Mouse (Mus musculus) ZHBTc4 (cell line): ENCODE results near the gene Dbx1.

Source experiments
- DNase-seq: peaks from one replicate; pipeline ENCODE4 v3.0.0-alpha.2; 2011; ENCODE audit warnings: low read depth, low spot score

The Dbx1 gene

GRCm38 (mm10) chr7:49633375-49633956 lies 3.2 kb downstream of the Dbx1 start:
- peak; percentile 65 for DNase-seq

GRCm38 (mm10) chr7:49632391-49632790 lies 4.3 kb downstream of the Dbx1 start:
- DNase-seq, result no peak

- DNase-seq, result no peak
These were observed 4.8 kb downstream of the Dbx1 start for GRCm38 (mm10) chr7:49631885-49632284.

GRCm38 (mm10) chr7:49620160-49620559 lies 16.5 kb downstream of the Dbx1 start:
- peak; percentile 43 for DNase-seq

DNA sequence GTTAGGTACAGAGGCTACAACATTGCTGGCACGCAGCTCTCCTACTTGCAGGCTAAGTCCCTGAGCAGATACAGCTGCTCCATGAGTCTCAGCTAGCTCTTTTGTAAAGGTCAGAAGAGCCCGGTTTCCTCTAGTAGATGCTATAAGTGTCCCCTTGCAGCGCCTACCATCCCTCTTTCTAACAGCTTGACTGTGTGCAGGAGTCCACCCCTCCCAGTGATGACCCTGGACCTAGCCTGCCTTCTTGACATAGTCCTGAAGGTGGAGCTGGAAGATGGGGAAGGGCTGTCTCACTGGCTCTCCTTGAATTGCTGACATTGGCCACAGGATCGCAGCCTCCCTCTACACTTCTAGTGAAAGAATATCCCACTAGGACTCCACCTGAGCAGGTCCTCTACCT lies 19.6 kb downstream of the Dbx1 start:
- DNase-seq, result no peak

DNA sequence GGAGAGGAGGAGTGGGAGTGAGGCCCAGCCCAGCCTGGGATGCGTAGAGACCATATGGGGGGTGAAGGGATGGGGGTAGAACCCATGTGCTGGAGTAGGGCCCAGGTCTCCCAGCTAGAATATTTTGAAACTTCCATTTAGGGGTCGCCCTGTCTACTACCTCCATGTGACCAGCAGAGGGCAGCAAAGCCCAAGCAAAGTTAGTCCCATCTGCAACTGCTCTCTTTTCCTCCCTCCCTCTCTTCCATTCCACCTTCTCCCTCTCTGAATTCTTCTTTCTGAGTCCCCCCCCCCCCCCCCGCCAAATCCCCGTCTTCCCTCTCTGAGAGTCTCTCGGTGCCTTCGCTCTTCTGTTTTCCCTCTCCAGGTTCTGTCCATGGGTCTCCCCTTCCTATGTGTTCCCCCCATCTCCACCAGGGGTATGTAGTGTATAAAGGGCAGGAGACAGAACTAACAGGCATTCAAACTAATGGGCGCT lies 20.4 kb downstream of the Dbx1 start:
- DNase-seq, result peak; percentile 76

- peak; percentile 42 for DNase-seq
These were observed 31.5 kb downstream of the Dbx1 start for GRCm38 (mm10) chr7:49604965-49605795.

DNA sequence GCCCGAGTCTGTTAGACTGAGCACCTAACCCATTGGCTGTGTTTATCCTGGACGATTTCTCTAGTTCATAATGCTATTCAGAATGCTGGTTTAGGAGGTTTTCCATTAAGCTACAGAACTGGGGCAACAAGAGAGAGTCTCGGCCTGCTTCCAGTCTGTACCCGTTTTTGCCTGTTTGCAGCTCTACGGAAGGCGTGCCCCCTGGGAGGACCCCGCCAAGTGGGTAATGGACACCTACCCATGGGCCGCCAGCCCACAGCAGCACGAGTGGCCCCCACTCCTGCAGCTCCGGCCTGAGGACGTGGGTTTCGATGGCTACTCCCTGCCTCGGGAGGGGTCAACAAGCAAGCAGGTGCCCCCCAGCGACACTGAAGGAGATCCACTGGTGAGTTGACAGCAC lies 32.4 kb downstream of the Dbx1 start:
- DNase-seq, result no peak

DNA sequence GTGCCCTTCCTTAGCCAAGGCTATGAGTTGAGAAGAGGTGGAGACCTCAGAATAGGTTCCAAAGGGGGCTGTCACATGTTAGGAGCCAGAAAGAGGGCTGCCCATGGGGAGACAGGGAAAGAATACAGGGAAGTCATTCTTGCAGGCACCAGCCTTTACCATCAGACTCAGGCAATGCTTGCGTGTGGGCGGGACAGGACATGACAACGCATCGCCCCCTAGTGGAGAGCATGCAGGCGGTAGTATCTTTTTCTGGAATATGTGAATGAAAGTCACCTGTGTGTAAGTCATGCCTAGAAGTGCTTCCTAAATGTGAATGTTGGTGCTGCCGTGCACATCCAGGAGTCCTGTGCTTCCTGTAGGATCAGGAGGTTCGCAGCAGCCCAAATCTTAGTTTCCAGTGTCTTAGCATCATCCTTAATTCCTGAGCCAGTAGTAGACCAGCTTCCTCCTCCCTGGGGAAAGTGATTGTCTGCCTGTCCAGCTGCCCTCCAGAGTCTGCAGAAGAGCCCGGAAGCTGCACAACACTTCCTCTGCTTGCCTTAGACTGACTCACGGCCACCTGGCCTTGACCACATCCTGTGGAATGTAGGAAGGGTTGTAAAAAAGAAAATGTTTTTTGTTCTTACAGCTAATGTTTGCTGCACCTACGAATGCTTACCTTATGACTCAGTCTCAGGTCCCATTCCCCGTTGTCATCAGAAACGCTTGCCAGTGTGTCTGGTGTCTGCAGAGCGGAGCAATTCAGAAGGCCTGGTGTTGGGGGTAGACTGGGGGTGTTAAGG lies 35.3 kb downstream of the Dbx1 start:
- DNase-seq, result peak; percentile 85

DNA sequence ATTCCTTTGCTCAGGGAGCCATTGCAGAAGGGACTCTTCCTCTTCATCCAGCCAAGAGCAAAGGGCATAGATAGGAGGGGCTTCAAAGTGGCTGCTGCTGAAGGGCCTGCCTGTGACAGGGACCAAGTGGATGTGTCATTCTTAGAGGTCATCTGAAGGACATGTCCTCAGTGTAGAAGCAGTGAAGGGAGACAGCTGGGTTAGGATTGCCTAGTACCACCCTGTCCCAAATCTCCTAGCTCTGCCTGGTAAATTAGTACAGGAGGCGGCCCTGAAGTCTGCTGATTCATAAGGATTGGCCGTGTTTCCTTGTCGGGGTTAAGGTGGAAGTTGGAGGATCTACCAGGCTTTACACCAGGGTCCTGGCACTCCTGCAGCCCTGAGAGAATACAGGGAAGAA lies 36.7 kb downstream of the Dbx1 start:
- DNase-seq, result no peak

DNA sequence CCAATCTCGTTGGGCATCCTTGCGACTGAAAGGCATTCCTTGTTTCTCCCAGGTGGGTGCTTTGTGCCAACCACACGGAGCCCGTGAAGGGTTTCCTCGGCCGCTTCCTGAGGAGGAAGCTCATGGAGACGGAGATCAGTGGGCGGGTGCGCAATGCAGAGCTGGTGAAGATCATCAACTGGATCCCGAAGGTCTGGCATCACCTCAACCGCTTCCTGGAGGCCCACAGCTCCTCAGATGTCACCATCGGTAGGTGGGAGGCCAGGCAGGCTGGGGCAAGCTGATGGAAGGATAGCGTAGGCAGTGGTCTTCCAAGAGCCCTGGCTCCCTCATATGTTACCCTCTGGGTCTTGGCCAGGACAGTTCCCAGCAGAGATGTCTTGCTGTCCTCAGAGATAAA lies 38.4 kb downstream of the Dbx1 start:
- no peak for DNase-seq

- DNase-seq, result no peak
These were observed 38.9 kb downstream of the Dbx1 start for GRCm38 (mm10) chr7:49597776-49598175.

- DNase-seq, result no peak
These were observed 47.0 kb downstream of the Dbx1 start for GRCm38 (mm10) chr7:49589635-49590034.

DNA sequence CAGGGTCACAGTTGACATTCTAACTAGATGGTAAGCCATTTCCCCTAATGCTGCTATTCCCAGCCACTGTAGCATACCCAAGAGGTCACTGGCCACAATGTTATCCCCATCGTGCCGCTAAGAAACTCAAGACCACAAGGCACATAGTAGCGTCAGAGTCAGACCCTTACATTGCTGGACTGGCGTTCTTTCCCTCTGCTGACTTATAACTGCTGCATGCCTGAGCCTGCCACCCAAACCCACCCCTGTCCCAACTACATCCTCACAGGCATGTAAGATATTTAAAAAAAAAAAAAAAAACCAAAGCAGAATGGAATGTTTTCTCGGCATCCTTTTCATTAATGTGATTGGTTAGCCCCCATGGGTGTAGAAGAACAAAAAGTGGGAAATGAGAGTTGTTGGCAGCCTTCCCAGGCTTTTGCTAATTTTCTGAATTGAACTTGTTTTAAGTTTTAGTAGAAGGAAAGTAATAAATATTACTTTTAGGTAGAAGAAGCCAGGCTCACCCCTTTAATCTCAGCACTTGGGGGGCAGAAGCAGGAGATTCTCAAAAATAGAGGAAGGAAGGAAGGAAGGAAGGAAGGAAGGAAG lies 50.0 kb downstream of the Dbx1 start:
- no peak for DNase-seq

- no peak for DNase-seq
These were observed 53.5 kb downstream of the Dbx1 start for GRCm38 (mm10) chr7:49583176-49583575.

GRCm38 (mm10) chr7:49582551-49582950 lies 54.1 kb downstream of the Dbx1 start:
- no peak for DNase-seq

- no peak for DNase-seq
These were observed 54.7 kb downstream of the Dbx1 start for GRCm38 (mm10) chr7:49581951-49582350.
